Mouse (Mus musculus): Measurements from ENCODE around the gene Nagpa.

- TF ChIP-seq CTCF (IDR thresholded peaks at IDR 0.05; ENCODE audit: low read depth, low read length) = no peak
- TF ChIP-seq POLR2A (IDR thresholded peaks at IDR 0.05; ENCODE audit: extremely low read depth, insufficient read depth, low read length) = no peak
Observed at GRCm38 (mm10) chr16:5186234-5186633, 17.6 kb downstream of the Nagpa start.
